Mouse (Mus musculus) kidney, postnatal 4 days (tissue): ENCODE measurements around the gene Snx21.

ENCODE experiments used
- DNase-seq, 2 experiments: peaks; one replicate each; pipeline ENCODE4 v3.0.0; 2021; ENCODE audit warnings: mixed read lengths in 2 of 2

Snx21 gene

DNA sequence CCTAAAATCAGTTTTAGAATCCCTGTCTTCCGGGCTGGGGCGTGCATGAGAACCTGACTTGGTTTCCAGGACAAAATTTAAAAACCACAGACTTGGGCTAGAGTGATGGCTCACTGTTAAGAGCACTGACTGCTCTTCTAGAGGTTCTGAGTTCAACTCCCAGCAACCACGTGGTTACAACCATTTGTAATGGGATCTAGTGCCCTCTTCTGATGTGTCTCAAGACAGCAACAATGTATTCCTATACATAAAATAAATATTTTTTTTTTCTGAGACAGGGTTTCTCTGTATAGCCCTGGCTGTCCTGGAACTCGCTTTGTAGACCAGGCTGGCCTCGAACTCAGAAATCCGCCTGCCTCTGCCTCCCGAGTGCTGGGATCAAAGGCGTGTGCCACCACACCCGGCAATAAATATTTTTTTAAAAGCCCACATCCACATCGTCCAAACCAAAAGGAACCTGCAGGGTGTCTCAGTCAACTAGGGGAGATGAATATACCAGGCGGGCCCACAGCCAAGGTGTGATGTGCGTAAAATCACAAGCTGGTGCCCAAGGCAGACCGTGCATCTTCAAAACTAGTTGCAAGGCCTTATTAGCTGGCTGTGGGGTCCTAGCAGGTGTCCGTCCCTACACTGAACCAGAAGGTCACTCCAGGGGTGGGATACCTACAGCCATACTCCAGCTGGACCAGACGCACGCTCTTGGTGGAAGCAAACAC lies 46.6 kb downstream of the Snx21 start:
- no peak for DNase-seq

DNA sequence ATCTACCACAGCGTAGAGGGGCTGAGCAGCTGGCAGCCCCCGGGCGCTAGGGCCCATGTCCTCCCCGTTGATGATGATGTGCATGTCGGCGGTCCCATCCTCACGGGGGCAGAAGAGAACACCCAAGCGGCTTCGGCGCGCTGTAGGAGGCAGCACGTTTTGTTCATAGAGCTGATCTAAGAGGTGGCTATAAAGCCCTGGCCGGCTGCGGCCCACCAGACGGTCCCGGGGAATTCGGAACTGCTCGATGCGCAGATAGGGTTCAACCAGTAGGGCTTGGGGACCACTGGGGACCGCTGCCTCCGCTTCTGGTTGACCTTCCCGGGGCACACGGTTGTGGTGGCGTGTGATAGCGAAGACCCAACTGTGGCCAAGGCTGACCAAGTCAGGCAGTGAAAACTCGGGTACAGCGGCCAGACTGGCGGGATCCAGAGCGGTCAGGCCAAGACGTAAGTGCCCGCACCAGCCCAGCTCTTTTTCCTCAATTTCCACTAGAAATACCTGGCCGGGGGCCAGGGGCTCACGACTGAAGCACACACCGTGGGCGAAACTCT lies 47.2 kb downstream of the Snx21 start, which contains the start of gene Ctsa:
TSS of gene Ctsa (plus strand) at position 126 of the 554 bp plus-strand sequence.
- peak; percentile 82 to 90 for DNase-seq

DNA sequence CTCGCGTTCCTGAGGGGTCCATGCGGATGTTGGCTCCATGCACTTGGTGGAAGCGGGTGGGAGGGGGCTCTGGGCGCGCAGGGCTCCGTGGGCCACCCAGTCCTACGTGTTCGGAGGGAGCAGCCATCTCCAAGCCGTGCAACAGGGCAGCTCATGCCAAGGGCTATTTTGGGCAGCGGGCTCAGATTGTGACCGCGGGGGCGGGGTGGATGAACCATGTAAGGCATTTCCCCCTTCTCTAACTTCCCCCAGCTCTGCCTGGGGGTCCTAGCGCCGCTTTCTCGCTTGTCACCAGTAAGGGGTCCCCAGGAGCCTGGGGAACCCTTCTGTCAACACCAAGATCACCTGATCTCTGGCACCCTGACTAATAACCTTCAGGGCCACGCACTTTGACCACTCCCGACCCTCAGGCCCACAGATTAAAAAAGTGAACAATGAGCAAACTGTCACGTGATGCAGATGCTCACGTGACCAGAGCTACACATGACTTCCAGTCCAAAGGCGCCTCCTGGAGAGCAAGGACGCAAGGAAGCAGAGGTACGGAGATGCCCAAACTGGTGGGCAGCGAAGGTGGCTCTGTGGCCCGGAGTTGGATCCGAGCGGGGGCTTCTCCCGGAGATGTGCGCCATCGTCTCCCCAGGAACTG lies 47.8 kb downstream of the Snx21 start, which contains the start of gene Neurl2:
TSS of gene Neurl2 (minus strand) at position 143 of the 646 bp plus-strand sequence.
- DNase-seq = peak; percentile 95 to 97

DNA sequence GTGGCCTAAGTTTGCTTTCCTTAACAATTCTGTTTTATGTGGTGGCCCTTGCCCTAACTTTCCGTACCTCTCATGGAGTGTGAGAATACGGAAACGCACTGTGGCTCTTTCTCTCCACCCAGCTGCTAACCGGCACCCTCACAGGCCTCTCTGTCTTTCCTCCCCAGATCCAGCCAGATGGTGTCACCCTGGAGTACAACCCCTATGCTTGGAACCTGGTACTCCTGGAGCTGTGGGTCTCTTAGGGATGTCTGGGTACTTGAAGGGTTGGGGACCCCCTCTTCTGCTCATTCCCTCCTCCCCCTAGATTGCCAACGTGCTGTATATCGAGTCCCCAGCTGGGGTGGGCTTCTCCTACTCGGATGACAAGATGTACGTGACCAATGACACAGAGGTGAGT lies 48.9 kb downstream of the Snx21 start:
- peak; percentile 31 to 43 for DNase-seq

DNA sequence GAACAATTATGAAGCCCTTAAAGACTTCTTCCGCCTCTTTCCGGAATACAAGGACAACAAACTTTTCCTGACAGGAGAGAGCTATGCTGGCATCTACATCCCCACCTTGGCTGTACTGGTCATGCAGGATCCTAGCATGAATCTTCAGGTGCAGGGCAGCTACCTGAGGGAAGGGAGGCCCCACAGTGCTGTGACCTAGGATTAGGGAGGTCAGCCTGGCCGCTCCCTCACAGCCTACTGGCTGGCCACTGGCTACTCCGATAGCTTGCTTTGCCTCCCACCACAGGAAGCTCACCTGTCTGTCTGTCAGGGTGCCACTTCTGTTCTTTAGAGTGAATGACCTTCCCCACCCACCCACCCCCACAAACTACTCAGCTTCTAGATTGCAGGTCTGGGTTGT lies 49.5 kb downstream of the Snx21 start:
- no peak for DNase-seq
